Mouse (Mus musculus) testis, adult 2 months (tissue): ENCODE results near the gene Zfp706.

Experiments
- CTCF ChIP-seq: fragments of 200-500 bp; IDR thresholded peaks from 2 replicates; pipeline ENCODE4 v1.5.1; 2012; ENCODE audit warnings: low read depth, mild to moderate bottlenecking, inconsistent platforms, low read length, moderate library complexity; ENCODE audit not compliant: control insufficient read depth, insufficient read depth, insufficient replicate concordance
- POLR2A ChIP-seq: fragments of 200-500 bp; IDR thresholded peaks from 2 replicates; pipeline ENCODE4 v1.6.1; 2012; ENCODE audit warnings: low read depth, mild to moderate bottlenecking, inconsistent platforms, low read length, moderate library complexity; ENCODE audit not compliant: control insufficient read depth

DNA sequence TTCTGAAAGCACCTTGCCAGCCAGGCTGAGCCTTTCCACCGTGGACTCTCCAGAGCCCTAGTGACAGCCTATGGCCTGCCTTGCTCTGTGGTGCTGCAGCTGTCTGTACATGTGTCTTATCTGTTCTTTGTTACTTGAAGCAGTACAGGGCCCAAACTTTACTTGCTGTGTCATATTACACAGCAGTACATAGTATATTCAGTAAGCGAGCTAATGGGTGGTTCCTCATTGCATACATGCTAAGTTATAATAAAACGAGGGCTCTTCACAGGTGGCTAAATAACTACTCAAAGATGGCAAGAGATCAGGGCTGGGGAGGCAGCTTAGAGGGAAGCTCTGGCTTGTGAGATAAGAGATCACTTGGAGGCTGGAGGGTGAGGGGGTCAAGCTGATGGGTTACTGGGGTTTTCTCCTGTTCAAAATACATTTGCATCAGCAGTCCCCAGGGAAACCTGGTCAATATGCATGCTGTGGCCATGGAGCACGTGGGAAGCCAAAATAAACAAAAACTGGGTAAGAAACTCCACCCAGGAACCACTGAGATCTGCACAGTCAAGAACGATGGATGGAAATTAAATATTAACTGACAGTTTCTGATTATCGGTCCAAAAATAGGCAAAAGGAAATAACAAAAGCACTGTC, 32.8 kb downstream of the Zfp706 start:
- TF ChIP-seq CTCF (no peak), POLR2A (no peak)
